Mouse (Mus musculus) left cerebral cortex, postnatal 10 days (tissue): ENCODE results near the gene Fem1b. TPM values are rescaled to one million over a fixed set of nuclear protein-coding genes. Genes with fewer than 3 reads are reported as not detected.

Source experiments
- total RNA-seq, 2 experiments: library from RNA; stranded (reverse); gene quantifications; 2 replicates each; pipeline ENCODE4 v1.2.3; 2021

The Fem1b gene
- total RNA-seq, 2 experiments from 2014 or later, result 113 to 118 TPM

Other genes starting within 250 kb of the Fem1b start
- gene Itga11, start 134.1 kb downstream of the Fem1b start, total RNA-seq, result 1 to 10 TPM; 1.1 to 1.4 TPM
- 10 to 100 TPM in 1 of 2 experiments, 1 to 10 TPM in 1; 9.6 to 10.8 TPM for gene Cln6, start 26.9 kb upstream of the Fem1b start, total RNA-seq
- 1 to 10 TPM in 1 of 2 experiments, under 1 TPM in 1; 0.57 to 1.5 TPM for gene Calml4, start 46.1 kb upstream of the Fem1b start, total RNA-seq
- gene Pias1, start 176.0 kb upstream of the Fem1b start, total RNA-seq, result 10 to 100 TPM; 47.1 to 47.3 TPM